Mouse (Mus musculus) ES-Bruce4 (cell line): Measurements from ENCODE around the gene Rubcn. TPM values are rescaled to one million over a fixed set of nuclear protein-coding genes. Genes with fewer than 3 reads are reported as not detected.
A peak's percentile ranks its signal among the peaks of the same experiment; 100 is the strongest.
"Not testable (repeated sequence)": the region's sequence is repeated elsewhere in the genome, so short reads cannot be mapped to it uniquely, and the experiment has no call there.

Source experiments
- H3K27ac ChIP-seq: 2 replicates; pipeline ENCODE4 v1.5.1; 2012; ENCODE audit warnings: low read length, inconsistent platforms; ENCODE audit not compliant: insufficient read depth
- H3K27me3 ChIP-seq: 2 replicates; pipeline ENCODE4 v1.6.1; 2012; ENCODE audit warnings: mild to moderate bottlenecking, low read length, inconsistent platforms; ENCODE audit not compliant: control insufficient read depth, poor library complexity, insufficient read depth, severe bottlenecking
- H3K36me3 ChIP-seq: 2 replicates; pipeline ENCODE4 v1.6.1; 2012; ENCODE audit warnings: inconsistent platforms, mild to moderate bottlenecking, low read length, moderate library complexity; ENCODE audit not compliant: control insufficient read depth, poor library complexity, insufficient read depth, severe bottlenecking
- H3K4me1 ChIP-seq: one replicate; pipeline ENCODE4 v1.8.1; 2011; ENCODE audit warnings: low read length; ENCODE audit not compliant: control insufficient read depth, insufficient read depth
- H3K4me3 ChIP-seq: 2 replicates; pipeline ENCODE4 v1.5.1; 2011; ENCODE audit warnings: low read depth, mild to moderate bottlenecking, low read length
- H3K9ac ChIP-seq: 2 replicates; pipeline ENCODE4 v1.6.1; 2012; ENCODE audit warnings: low read depth, mild to moderate bottlenecking, inconsistent platforms; ENCODE audit not compliant: poor library complexity, severe bottlenecking
- H3K9me3 ChIP-seq: replicated peaks from 2 replicates; pipeline ENCODE4 v1.6.1; 2012; ENCODE audit warnings: mild to moderate bottlenecking, low read length, inconsistent platforms; ENCODE audit not compliant: control insufficient read depth, poor library complexity, insufficient read depth, severe bottlenecking
- CTCF ChIP-seq: IDR thresholded peaks from one replicate; pipeline ENCODE4 v1.8.1; 2011; ENCODE audit warnings: low read depth, low read length
- EP300 ChIP-seq: IDR thresholded peaks from 2 replicates; pipeline ENCODE4 v1.6.1; 2011; ENCODE audit warnings: low read depth, low read length; ENCODE audit not compliant: insufficient read depth
- POLR2A ChIP-seq: IDR thresholded peaks from one replicate; pipeline ENCODE4 v1.8.1; 2011; ENCODE audit warnings: low read length; ENCODE audit not compliant: insufficient read depth
- polyA plus RNA-seq: library from polyadenylated mRNA; stranded (reverse); fragments of >200 nt; gene quantifications from 2 replicates; pipeline ENCODE4 v1.2.4, GENCODE M21; 2011; ENCODE audit warnings: low read depth; ENCODE audit not compliant: missing spikeins, insufficient read depth, insufficient read length

Gene Rubcn
- 19.8 and 23.7 TPM in 2 replicates for polyA plus RNA-seq

DNA sequence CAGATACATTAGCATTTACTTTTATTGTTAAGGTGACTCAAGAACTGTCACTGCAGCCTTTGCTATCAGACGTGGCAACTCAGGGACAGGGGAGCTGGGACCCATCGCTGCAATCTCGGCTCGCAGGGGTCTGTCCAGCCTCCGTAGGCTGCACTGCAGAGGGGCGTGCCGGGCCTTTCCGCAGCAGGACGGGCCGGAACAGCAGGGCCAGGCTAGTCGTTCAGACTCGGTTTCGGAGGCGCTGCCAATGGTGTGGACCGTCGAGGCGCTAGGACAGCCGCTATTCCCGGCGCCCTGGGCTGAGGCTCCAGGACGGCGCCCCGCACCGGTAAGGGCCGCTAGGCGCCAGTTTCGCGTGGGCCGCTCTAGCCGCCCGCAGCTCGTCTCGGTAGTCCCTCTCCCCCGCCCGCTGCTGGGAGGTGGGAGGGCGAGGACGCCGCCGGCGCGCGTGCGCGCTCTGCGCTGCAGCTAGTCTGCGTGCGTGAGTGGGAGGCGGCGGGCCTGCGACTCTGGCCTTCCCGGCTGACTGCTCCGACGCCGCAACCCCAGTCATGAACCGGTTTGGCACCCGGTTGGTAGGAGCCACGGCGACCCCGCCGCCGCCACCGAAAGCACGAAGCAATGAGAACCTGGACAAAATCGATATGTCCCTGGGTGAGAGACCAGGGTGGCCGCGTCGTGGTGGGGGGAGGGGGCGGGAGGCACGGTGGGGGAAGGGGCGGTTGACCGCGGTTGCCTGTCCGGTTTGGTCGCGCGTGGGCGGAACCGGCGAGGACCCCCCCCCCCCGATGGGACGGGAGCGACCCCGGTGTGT is at the start of gene Rubcn, which contains the start of gene Fyttd1:
Gene Rubcn, minus strand, starts transcription at position 424 of the 814 bp plus-strand sequence.
Gene Fyttd1, plus strand, starts transcription at position 158 of the 814 bp plus-strand sequence.
- peak within 1 kb of the TSS; percentile 96 for H3K9ac ChIP-seq
- H3K27me3 ChIP-seq: no peaks in the 10 kb centered on the region
- TF ChIP-seq POLR2A: peak; percentile 80
- TF ChIP-seq EP300: peak; percentile 22; the same call in 1 of the 2 replicates
- TF ChIP-seq CTCF: peak; percentile 39
- no peak within 1 kb of the TSS for H3K27ac ChIP-seq
- H3K9me3 ChIP-seq: no peaks in the 10 kb centered on the region
- H3K4me3 ChIP-seq: peak within 1 kb of the TSS; percentile 86
- H3K36me3 ChIP-seq: no peaks in the 10 kb centered on the region
- no peaks in the 10 kb centered on the region for H3K4me1 ChIP-seq

DNA sequence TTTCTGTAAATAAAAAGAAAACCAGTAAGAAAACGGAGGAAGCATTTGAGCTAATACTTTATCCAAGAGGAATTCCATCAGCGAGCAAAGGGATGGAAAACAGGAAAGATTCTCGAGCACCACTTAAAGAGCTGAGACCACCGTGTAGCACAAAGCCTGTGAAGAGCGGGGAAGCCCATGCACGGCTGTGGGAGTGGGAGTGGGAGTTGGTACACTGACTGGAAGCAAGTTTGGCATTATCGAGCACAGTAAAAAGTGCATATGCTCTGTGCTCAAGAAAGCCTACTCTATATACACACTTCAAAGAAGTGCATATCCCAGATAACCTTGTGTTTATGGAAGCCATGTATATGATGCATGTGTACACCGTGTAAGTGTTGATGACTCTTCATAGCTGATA is 49.5 kb upstream of the Rubcn start:
- Histone ChIP-seq H3K27me3 (no peaks in the 10 kb centered on the region), H3K27ac (no peak overlapping the region), H3K9ac (no peak overlapping the region), H3K4me1 (peaks cover 1% of the 10 kb centered on the region), H3K4me3 (no peak overlapping the region), H3K9me3 (no peaks in the 10 kb centered on the region), H3K36me3 (no peaks in the 10 kb centered on the region)
- TF ChIP-seq EP300 (no peak), POLR2A (no peak), CTCF (no peak)

- H3K9ac ChIP-seq, H3K9me3 ChIP-seq, H3K36me3 ChIP-seq, H3K27me3 ChIP-seq, H3K4me3 ChIP-seq, H3K4me1 ChIP-seq, H3K27ac ChIP-seq: not testable (repeated sequence)
These were observed 49.1 kb upstream of the Rubcn start for GRCm38 (mm10) chr16:32926629-32927028.

DNA sequence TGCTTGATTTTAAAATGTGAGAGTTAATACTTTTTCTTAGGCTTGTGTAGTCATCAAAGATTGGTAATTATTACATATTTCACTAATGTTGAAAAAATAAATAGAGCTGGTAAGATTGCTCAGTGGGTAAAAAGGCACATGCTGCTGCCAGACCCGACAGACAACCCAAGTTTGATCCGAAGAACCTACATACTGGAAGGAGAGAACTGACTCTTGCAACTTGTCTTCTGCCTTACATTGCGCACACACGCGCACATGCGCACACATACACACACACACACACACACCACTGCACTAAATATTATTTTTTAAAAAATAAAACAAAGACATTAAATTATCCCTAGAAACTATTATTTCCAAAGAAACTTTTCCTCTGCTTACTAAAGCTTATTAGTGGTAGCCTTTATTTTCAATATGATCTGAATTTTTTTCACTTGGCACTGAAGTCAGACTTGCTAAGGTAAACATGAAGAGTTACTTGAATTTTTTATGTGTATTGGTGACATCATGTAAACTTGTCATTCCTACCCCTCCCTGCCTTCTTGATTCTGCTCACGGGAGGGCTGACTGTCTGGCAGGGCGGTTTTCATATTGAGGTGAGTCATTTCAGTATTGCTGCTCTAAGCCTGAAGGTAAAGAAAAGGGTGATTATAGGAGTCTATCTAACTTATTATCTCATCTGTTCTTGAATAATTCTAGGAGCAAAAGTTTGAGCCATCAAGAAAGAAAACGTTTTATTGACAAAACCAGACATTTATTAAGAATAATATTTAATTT is 37.9 kb upstream of the Rubcn start:
- Histone ChIP-seq H3K36me3 (no peaks in the 10 kb centered on the region), H3K9ac (no peak overlapping the region), H3K27me3 (no peaks in the 10 kb centered on the region), H3K4me3 (no peak overlapping the region), H3K9me3 (no peaks in the 10 kb centered on the region), H3K4me1 (no peaks in the 10 kb centered on the region), H3K27ac (no peak overlapping the region)
- TF ChIP-seq EP300: no peak
- TF ChIP-seq CTCF: no peak
- TF ChIP-seq POLR2A: no peak

- Histone ChIP-seq H3K9ac (peak within 1 kb of the TSS; percentile 87), H3K4me1 (no peaks in the 10 kb centered on the region), H3K27me3 (no peaks in the 10 kb centered on the region), H3K36me3 (no peaks in the 10 kb centered on the region), H3K4me3 (peak within 1 kb of the TSS; percentile 93), H3K9me3 (no peaks in the 10 kb centered on the region), H3K27ac (no peak within 1 kb of the TSS)
- TF ChIP-seq EP300 (no peak), POLR2A (peak; percentile 43)
These were observed 36.6 kb upstream of the Rubcn start, which contains the start of gene Lrch3 for GRCm38 (mm10) chr16:32913937-32914881. Lrch3 (plus strand) TSS chr16:32914100.
